Mouse (Mus musculus) frontal cortex, adult 2 months (tissue): ENCODE results near the gene Ccdc92b. TPM values are rescaled to one million over a fixed set of nuclear protein-coding genes. Genes with fewer than 3 reads are reported as not detected.

ENCODE experiments used
- DNase-seq, 2 experiments: peaks; one replicate each; pipeline ENCODE4 v3.0.0; 2022; ENCODE audit warnings: low spot score in 1 of 2; ENCODE audit errors: extremely low spot score in 1 of 2
- polyA plus RNA-seq: library from polyadenylated mRNA; depleted of rRNA; stranded (reverse); fragments of >200 nt; gene quantifications from 2 replicates; pipeline ENCODE4 v1.2.3, GENCODE M21; 2012; rRNA removed

The Ccdc92b gene
- polyA plus RNA-seq, 1 experiment, result 19.5 TPM

- DNase-seq, result no peak
These were observed 54.2 kb downstream of the Ccdc92b start for GRCm38 (mm10) chr11:74673561-74673960.

GRCm38 (mm10) chr11:74674713-74675112, 55.3 kb downstream of the Ccdc92b start:
- DNase-seq, result no peak

GRCm38 (mm10) chr11:74675156-74675555, 55.8 kb downstream of the Ccdc92b start:
- peak; percentile 44 to 79 for DNase-seq

Other genes starting within 250 kb of the Ccdc92b start
- 114 and 115 TPM in 2 replicates for gene Rap1gap2, start 8.7 kb upstream of the Ccdc92b start, polyA plus RNA-seq
- 52.6 and 54.6 TPM in 2 replicates for gene Cluh, start 29.9 kb downstream of the Ccdc92b start, polyA plus RNA-seq
- 157 and 175 TPM in 2 replicates for gene Pafah1b1, start 105.1 kb downstream of the Ccdc92b start, polyA plus RNA-seq
- 15.2 and 15.9 TPM in 2 replicates for gene Mettl16, start 151.2 kb downstream of the Ccdc92b start, polyA plus RNA-seq
- gene Mnt, start 211.3 kb downstream of the Ccdc92b start, polyA plus RNA-seq, result 18.2 and 20.8 TPM in 2 replicates